Mouse (Mus musculus): Measurements from ENCODE around the gene Prss44. TPM values are rescaled to one million over a fixed set of nuclear protein-coding genes. Genes with fewer than 3 reads are reported as not detected.
A peak's percentile ranks its signal among the peaks of the same experiment; 100 is the strongest.
"Not testable (repeated sequence)": the region's sequence is repeated elsewhere in the genome, so short reads cannot be mapped to it uniquely, and the experiment has no call there.

Gene Prss44
- polyA plus RNA-seq, 1 experiment from 2014 or later, result not detected

DNA sequence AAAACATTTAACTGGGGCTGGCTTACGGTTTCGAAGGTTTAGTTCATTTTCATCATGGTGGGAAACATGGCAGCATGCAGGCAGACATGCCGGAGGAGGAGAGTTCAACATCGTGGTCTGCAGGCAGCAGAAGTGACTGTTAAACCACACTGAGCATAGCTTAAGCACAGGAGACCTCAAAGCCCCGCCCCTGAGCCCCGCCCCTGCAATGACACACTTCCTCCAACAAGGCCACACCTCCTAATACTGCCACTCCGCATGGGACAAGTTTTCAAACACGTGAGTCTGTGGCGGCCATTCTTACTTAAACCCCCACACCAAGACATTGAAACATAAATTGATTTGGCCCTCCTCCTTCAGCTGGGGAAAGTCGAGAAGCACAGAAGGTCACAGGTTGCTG is 16.8 kb upstream of the Prss44 start:
- no peak overlapping the region for H3K4me2 ChIP-seq
- 81% methylated on average over 10 of the region's 10 CpGs for WGBS

DNA sequence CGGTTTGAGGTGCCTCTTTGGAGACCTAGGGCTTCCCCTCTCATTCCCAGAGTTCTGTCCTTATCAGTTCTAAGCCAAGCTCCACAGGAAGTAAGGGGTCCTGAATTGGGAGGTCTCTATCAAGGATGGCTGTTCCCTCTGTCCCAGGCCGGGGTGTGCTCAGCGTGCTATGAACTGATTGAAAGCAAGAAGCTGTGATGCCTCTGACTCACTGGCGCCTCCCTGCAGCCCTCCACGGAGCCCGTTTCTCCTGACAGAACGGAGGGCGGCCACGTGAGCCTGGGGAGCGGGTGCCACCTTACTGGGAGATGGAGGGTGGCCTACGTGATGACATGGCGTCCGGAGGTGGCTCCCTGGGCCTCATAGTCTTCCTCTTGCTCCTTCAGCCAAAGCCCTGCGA is 15.9 kb upstream of the Prss44 start, which contains the start of gene Prss42:
Gene Prss42 (plus strand): TSS at position 301 of the 400 bp plus-strand sequence.
- no peaks in the 10 kb centered on the region for H3K4me1 ChIP-seq
- no peaks in the 10 kb centered on the region for H3K9me3 ChIP-seq (replicated peaks)
- H3K27me3 ChIP-seq, result no peaks in the 10 kb centered on the region
- no peak for ATAC-seq (replicated peaks; ENCODE audit: low FRiP score)
- no peak within 1 kb of the TSS for H3K9ac ChIP-seq
- H3K4me3 ChIP-seq (replicated peaks), result no peak within 1 kb of the TSS
- H3K4me2 ChIP-seq, result no peak within 1 kb of the TSS
- H3K27ac ChIP-seq, result no peak within 1 kb of the TSS
- no peaks in the 10 kb centered on the region for H3K36me3 ChIP-seq
- 95% methylated on average over 14 of the region's 14 CpGs for WGBS

More for the DNA sequence above, 16.8 kb upstream of the Prss44 start:
- H3K4me3 ChIP-seq (replicated peaks), result no peak overlapping the region
- no peak overlapping the region for H3K9ac ChIP-seq
- ATAC-seq (replicated peaks; ENCODE audit: low FRiP score), result no peak
- no peak overlapping the region for H3K27ac ChIP-seq
- H3K27me3 ChIP-seq, result no peaks in the 10 kb centered on the region
- no peaks in the 10 kb centered on the region for H3K9me3 ChIP-seq (replicated peaks)
- no peaks in the 10 kb centered on the region for H3K36me3 ChIP-seq
- no peaks in the 10 kb centered on the region for H3K4me1 ChIP-seq

DNA sequence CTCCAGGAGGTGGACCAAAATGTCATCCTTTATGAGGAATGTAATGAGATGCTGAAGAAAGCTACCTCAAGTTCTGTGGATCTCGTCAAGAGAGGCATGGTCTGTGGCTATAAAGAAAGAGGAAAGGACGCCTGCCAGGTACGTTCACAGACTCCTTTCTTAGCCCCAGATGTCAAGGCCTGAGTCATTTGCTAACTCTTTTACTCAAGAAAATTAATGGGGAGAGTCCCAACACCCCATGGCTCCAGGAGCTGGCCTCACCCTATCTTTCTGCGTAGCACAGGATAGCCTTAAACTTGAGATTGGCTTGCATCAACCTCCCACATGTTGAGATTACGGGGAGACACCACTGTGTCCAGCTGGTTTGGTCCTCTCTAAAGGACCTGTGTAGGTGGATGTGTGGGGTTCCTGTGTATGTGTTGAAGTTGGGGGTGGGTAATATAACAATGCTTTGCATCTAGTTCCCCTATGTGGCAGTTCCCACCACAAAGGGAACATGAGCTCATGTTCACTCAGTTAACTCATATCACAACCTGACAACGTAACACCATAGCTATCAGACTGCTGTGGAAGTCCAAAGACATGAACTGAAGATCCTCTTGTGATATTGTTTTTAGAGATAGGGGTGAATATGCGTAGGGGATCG is 12.8 kb upstream of the Prss44 start:
- H3K36me3 ChIP-seq, result no peaks in the 10 kb centered on the region
- no peak overlapping the region for H3K27ac ChIP-seq
- no peak overlapping the region for H3K4me2 ChIP-seq
- H3K27me3 ChIP-seq, result no peaks in the 10 kb centered on the region
- no peak for ATAC-seq (replicated peaks; ENCODE audit: low FRiP score)
- no peaks in the 10 kb centered on the region for H3K9me3 ChIP-seq (replicated peaks)
- no peak overlapping the region for H3K4me3 ChIP-seq (replicated peaks)
- no peaks in the 10 kb centered on the region for H3K4me1 ChIP-seq
- 92% methylated on average over 8 of the region's 8 CpGs for WGBS
- no peak overlapping the region for H3K9ac ChIP-seq

DNA sequence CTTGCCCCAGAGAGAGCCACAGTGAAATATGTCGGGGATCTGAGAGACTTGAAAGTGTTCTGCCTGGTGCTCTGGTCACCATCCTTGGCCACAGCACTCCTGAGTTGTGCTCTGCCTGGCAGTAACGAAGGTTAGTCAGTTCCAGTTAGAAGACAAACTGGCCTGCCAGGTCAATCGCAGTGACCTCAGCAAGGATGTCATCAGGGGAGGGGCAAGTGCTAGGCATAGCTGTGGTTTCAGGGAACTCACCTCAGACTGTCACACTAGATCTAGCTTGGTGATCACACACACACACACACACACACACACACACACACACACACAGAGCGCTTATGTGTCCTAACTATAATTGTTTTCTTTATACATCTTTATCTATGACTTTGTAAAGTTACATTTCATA is 10.5 kb upstream of the Prss44 start:
- ATAC-seq (replicated peaks; ENCODE audit: low FRiP score), result no peak
- 59% methylated on average over 4 of the region's 4 CpGs for WGBS

DNA sequence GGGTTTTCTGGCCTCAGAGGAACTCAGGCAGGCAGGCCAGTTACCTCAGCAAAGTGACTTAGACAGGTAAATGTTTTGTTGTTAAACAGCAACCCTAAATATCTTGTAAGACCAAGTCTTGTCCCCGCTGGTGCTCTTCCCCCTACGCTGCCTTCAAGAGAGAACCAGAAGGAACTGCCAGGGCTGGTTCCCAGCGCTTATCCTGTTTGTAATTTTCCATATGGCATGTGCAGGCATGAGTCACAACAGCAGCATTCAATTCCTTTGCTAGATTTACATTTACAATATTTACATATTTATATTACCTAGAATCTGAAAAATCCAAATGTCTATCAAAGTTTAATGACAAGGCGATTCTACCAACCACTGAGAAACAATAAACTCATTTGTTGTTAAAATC is 3.7 kb upstream of the Prss44 start:
- Histone ChIP-seq H3K4me2 (no peak overlapping the region), H3K4me3 (replicated peaks) (no peak overlapping the region), H3K9me3 (replicated peaks) (no peaks in the 10 kb centered on the region), H3K27ac (no peak overlapping the region), H3K36me3 (no peaks in the 10 kb centered on the region), H3K4me1 (no peaks in the 10 kb centered on the region), H3K27me3 (no peaks in the 10 kb centered on the region), H3K9ac (no peak overlapping the region)
- no peak for ATAC-seq (replicated peaks; ENCODE audit: low FRiP score)
- WGBS, result 79% methylated on average over 4 of the region's 4 CpGs

More for the DNA sequence above, 10.5 kb upstream of the Prss44 start:
- no peaks in the 10 kb centered on the region for H3K4me1 ChIP-seq
- no peak overlapping the region for H3K4me3 ChIP-seq (replicated peaks)
- H3K4me2 ChIP-seq, result no peak overlapping the region
- H3K9ac ChIP-seq, result no peak overlapping the region
- no peaks in the 10 kb centered on the region for H3K36me3 ChIP-seq
- H3K27me3 ChIP-seq, result no peaks in the 10 kb centered on the region
- H3K9me3 ChIP-seq (replicated peaks), result no peaks in the 10 kb centered on the region
- no peak overlapping the region for H3K27ac ChIP-seq

DNA sequence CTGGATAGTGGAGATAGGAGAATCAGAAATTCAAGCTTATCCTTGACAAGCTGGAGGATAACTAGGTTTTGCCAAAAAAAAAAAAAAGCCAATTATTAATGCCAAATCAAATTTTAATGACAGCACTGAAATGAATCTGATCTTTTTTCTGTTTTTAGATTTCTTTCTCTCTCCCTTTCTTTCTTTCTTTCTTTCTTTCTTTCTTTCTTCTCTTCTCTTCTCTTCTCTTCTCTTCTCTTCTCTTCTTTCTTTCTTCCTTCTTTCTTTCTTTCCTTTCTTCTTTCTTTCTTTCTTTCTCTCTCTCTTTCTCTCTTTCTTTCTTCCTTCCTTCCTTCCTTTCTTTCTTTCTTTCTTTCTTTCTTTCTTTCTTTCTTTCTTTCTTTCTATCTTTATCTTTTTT is 6.8 kb downstream of the Prss44 start:
- H3K9me3 ChIP-seq (replicated peaks); H3K4me2 ChIP-seq; ATAC-seq (replicated peaks; ENCODE audit: low FRiP score); H3K9ac ChIP-seq; H3K27me3 ChIP-seq; H3K27ac ChIP-seq; H3K4me1 ChIP-seq; H3K36me3 ChIP-seq; H3K4me3 ChIP-seq (replicated peaks): not testable (repeated sequence)

DNA sequence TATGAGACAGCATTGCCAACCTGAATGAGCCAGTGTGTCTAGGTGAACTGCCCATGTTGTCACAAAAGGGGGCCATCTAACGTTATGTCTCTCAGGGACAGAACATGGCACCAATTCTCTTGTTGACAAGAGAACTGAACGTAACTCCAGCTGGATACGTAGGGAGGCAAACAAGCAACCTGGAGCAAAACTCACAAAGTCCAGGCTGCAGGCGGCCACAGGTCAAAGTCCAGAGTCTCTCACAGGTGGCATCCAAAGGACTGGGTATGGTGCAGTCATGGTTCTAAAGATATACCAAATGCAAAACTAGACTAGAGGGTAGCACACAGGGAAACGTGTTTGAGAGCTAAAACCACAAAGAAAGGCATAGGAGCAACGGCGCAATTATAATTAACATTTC is 7.6 kb downstream of the Prss44 start:
- WGBS, result 82% methylated on average over 7 of the region's 7 CpGs
- H3K27ac ChIP-seq, result no peak overlapping the region
- no peak overlapping the region for H3K4me2 ChIP-seq
- H3K4me1 ChIP-seq, result no peaks in the 10 kb centered on the region
- H3K4me3 ChIP-seq (replicated peaks), result no peak overlapping the region
- H3K9ac ChIP-seq, result no peak overlapping the region
- no peaks in the 10 kb centered on the region for H3K36me3 ChIP-seq
- H3K27me3 ChIP-seq, result no peaks in the 10 kb centered on the region
- H3K9me3 ChIP-seq (replicated peaks), result no peaks in the 10 kb centered on the region
- no peak for ATAC-seq (replicated peaks; ENCODE audit: low FRiP score)

DNA sequence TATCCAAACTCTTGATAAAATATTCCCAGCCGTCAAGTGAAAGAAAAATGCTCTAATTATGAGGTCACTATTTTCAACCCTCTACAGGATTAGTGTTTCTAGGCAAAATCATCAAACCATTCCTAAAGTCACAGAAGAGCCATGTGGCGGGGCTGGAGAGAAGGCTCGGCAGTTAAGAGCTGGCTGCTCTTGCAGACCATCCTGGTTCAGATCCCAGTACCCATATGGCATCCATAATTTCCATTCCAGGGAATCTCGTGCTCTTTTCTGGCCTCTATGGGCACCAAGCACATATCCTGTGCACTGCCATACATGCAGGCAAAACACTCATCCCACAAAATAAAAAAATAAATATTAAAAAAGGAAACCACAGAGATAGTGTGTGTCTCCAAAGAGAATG is 11.6 kb downstream of the Prss44 start:
- H3K9ac ChIP-seq, result no peak overlapping the region
- no peaks in the 10 kb centered on the region for H3K36me3 ChIP-seq
- no peak overlapping the region for H3K27ac ChIP-seq
- ATAC-seq (replicated peaks; ENCODE audit: low FRiP score), result no peak
- no peaks in the 10 kb centered on the region for H3K9me3 ChIP-seq (replicated peaks)
- no peak overlapping the region for H3K4me2 ChIP-seq
- no peak overlapping the region for H3K4me3 ChIP-seq (replicated peaks)
- WGBS, result 86% methylated on average over 4 of the region's 4 CpGs
- H3K27me3 ChIP-seq, result 0 out of 2 replicates have a peak, but pooled peaks cover 3% of the 10 kb centered on the region
- H3K4me1 ChIP-seq, result no peaks in the 10 kb centered on the region

DNA sequence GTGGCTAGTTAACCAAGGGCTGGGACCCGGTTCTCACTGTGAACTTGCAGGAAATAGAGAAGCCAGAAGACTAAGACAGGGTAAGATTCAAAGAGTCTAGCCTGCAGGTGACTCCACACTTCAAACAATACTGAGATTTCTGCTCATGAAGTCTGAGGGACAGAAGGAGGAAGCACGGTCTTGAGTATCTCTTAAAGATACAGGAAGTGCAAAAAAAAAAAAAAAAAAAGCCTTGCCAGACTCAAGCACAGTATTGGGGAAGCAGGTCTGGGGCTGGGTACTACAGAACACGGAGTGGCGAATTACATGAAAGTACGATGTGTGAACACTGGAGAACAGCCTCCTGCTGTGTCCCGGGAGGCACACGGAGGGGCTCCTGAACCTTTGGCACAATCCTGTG is 12.0 kb downstream of the Prss44 start:
- ATAC-seq (replicated peaks; ENCODE audit: low FRiP score), result no peak
- Histone ChIP-seq H3K27me3 (0 out of 2 replicates have a peak, but pooled peaks cover 3% of the 10 kb centered on the region), H3K36me3 (no peaks in the 10 kb centered on the region), H3K27ac (no peak overlapping the region), H3K9ac (no peak overlapping the region), H3K9me3 (replicated peaks) (no peaks in the 10 kb centered on the region), H3K4me1 (no peaks in the 10 kb centered on the region), H3K4me2 (no peak overlapping the region), H3K4me3 (replicated peaks) (no peak overlapping the region)
- WGBS, result 73% methylated on average over 7 of the region's 7 CpGs

DNA sequence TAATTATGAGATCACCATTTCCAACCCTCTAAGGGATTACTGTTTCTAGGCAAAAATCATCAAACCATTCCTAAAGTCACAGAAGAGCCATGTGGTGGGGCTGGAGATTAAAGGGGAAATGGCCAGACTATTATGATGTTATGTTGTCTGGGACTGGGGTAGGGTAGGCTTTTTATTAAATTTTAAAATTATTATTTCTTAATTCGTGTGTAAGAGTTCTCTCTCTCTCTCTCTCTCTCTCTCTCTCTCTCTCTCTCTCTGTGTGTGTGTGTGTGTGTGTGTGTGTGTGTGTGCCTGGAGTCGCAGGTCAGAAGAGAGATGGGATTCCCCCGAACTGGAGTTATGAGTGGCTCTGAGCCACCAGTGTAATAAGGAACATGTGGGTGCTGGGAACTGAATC is 12.6 kb downstream of the Prss44 start, which contains the start of gene Prss43:
Gene Prss43 (plus strand): TSS at position 301 of the 400 bp plus-strand sequence.
- no peaks in the 10 kb centered on the region for H3K36me3 ChIP-seq
- H3K4me2 ChIP-seq, result no peak within 1 kb of the TSS
- no peak for ATAC-seq (replicated peaks; ENCODE audit: low FRiP score)
- no peaks in the 10 kb centered on the region for H3K4me1 ChIP-seq
- H3K9me3 ChIP-seq (replicated peaks), result no peaks in the 10 kb centered on the region
- no peak within 1 kb of the TSS for H3K27ac ChIP-seq
- no peak within 1 kb of the TSS for H3K4me3 ChIP-seq (replicated peaks)
- H3K27me3 ChIP-seq, result 0 out of 2 replicates have a peak, but pooled peaks cover 3% of the 10 kb centered on the region
- H3K9ac ChIP-seq, result no peak within 1 kb of the TSS
- WGBS, result 84% methylated on average over 3 of the region's 3 CpGs

DNA sequence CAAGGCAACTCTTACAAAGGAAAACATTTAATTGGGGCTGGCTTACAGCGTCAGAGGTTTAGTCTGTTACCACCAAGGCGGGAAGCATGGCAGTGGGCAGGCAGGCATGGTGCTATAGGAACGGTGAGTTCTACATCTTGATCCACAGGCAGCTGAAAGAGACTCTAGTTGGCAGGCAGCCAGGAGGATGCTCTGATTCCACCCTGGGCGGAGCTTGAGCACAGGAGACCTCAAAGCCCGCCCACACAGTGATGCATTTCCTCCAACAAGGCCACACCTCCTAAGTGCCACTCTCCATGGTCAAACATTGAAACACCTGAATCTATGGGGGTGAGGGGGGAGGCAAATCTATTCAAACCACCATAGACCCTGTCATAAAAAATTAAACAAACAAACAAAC is 19.2 kb downstream of the Prss44 start:
- Histone ChIP-seq H3K9ac (no peak overlapping the region), H3K9me3 (replicated peaks) (no peaks in the 10 kb centered on the region), H3K36me3 (no peaks in the 10 kb centered on the region), H3K27ac (no peak overlapping the region), H3K4me1 (no peaks in the 10 kb centered on the region), H3K4me3 (replicated peaks) (no peak overlapping the region), H3K27me3 (no peaks in the 10 kb centered on the region), H3K4me2 (no peak overlapping the region)
- 74% methylated on average over 5 of the region's 5 CpGs for WGBS
- ATAC-seq (replicated peaks; ENCODE audit: low FRiP score), result no peak

DNA sequence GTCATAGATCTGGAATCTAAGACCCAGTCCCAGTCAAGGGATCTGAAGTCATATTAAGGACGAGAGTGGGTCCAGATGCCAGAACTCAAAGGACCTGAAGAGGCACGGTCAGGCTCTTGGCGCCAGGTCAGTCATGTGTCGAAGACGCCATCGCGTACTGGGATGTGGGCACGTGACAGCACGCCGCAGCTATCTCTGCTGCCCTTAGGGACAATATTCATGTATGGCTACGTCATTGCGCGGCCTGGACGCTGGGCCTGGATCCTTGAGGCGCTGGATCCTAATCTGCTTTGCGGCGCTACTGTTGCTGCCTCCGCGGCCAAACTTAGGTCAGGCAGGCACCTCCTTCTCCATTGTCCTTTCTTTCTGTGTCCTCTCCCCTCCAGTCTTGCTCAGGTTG is 20.6 kb downstream of the Prss44 start, which contains the start of gene Prss45:
Gene Prss45 (plus strand): TSS at position 178 of the 400 bp plus-strand sequence.
- H3K36me3 ChIP-seq, result no peaks in the 10 kb centered on the region
- WGBS, result 89% methylated on average over 19 of the region's 19 CpGs
- H3K9me3 ChIP-seq (replicated peaks), result no peaks in the 10 kb centered on the region
- H3K9ac ChIP-seq, result no peak within 1 kb of the TSS
- H3K27me3 ChIP-seq, result no peaks in the 10 kb centered on the region
- no peak within 1 kb of the TSS for H3K27ac ChIP-seq
- peak within 1 kb of the TSS; percentile 25; the same call in 1 of the 2 replicates for H3K4me2 ChIP-seq
- H3K4me3 ChIP-seq (replicated peaks), result no peak within 1 kb of the TSS
- no peak for ATAC-seq (replicated peaks; ENCODE audit: low FRiP score)
- no peaks in the 10 kb centered on the region for H3K4me1 ChIP-seq

DNA sequence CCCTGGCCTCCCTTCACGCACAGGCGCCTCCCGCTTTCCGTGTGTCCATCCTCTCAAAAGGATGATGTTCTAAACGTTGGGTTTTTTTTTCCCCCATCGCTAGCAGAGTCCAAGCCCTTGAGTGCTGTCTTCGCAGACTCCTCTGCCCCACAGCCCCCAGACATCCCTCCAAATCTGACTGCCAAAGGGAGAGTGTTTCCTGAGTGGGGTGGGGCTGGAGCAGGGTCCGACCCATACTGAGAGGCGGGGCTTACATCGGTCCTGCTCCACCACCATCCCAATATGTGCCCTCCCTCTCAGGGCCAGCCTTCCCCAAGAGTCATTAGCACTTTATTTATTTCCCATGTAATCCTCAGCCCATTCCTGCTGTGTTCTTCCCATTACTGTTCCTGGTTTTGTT is 21.2 kb downstream of the Prss44 start:
- Histone ChIP-seq H3K9me3 (replicated peaks) (no peaks in the 10 kb centered on the region), H3K4me2 (peak overlapping the region; percentile 25; the same call in 1 of the 2 replicates), H3K36me3 (no peaks in the 10 kb centered on the region), H3K4me1 (no peaks in the 10 kb centered on the region), H3K27ac (no peak overlapping the region), H3K27me3 (no peaks in the 10 kb centered on the region), H3K4me3 (replicated peaks) (no peak overlapping the region), H3K9ac (no peak overlapping the region)
- ATAC-seq (replicated peaks; ENCODE audit: low FRiP score), result no peak
- 44% methylated on average over 10 of the region's 10 CpGs for WGBS

Measured in kidney, embryonic 15.5 days (tissue).